Mouse (Mus musculus): Measurements from ENCODE around the gene Fdxr. TPM values are rescaled to one million over a fixed set of nuclear protein-coding genes. Genes with fewer than 3 reads are reported as not detected.

The Fdxr gene
- polyA plus RNA-seq, 1 experiment = 13.9 TPM

DNA sequence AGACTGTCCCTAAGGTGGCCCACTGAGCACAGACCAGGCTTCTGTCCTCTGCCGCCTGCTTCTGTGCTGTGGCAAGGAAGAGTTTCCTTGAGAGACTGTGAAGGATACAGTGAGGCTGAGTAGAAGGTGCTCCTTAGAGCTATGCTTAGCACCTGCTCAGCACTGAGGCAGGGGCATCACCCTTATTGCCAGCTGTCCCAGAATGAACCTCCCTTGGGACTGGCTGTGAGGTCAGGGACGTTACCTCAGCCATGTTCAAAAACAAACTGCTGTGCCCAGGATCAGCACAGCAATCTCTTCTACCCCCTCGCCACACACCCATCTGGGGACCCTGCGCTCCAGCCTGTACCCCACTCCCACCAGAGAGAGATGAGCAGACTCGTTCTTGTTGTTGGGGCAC is 44.0 kb downstream of the Fdxr start:
- H3K79me2 ChIP-seq (ENCODE audit: control insufficient read depth, insufficient read depth) = no peaks in the 10 kb centered on the region
- no peaks in the 10 kb centered on the region for H3K27me3 ChIP-seq (ENCODE audit: control insufficient read depth, insufficient read depth, insufficient read length)
- no peak for TF ChIP-seq POLR2AphosphoS2 (IDR thresholded peaks at IDR 0.05; ENCODE audit: insufficient read length, low read depth)
- TF ChIP-seq SRF (IDR thresholded peaks at IDR 0.05; ENCODE audit: control insufficient read depth, insufficient read length, low read depth) = no peak
- TF ChIP-seq REST (IDR thresholded peaks at IDR 0.05; ENCODE audit: insufficient read depth, insufficient read length) = no peak
- no peak for TF ChIP-seq MAX (IDR thresholded peaks at IDR 0.05; ENCODE audit: low read depth)
- TF ChIP-seq POLR2A (IDR thresholded peaks at IDR 0.05; ENCODE audit: insufficient read length, low read depth) = no peak
- TF ChIP-seq USF1 (IDR thresholded peaks at IDR 0.05; ENCODE audit: low read depth) = no peak
- H3K4me3 ChIP-seq = no peak overlapping the region
- H3K4me2 ChIP-seq (ENCODE audit: low read depth) = no peak overlapping the region
- H3K36me3 ChIP-seq (ENCODE audit: control insufficient read depth, insufficient read depth) = no peaks in the 10 kb centered on the region
- H3ac ChIP-seq (ENCODE audit: control insufficient read depth, insufficient read length) = no peak overlapping the region

DNA sequence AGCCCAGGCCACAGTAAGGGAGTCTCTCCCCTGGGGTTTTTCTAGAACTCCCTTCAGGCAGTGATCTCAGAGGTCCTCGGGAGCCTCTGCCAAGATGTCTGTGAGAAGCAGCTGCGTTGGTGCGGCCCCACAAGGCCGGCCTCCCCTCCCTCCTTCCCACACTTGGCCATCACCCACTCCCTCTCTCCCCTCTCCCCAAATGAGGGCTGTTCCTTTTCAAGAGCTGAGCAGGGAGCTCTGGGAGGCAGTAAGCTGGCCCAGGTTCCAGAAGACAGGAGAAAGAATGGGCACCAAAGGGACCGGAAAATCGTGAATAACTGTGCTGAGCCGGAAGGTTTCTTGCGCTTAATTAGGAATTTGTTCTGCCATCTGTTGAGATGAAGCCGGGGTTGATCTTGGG is 44.9 kb downstream of the Fdxr start:
- no peak overlapping the region for H3ac ChIP-seq (ENCODE audit: control insufficient read depth, insufficient read length)
- H3K4me2 ChIP-seq (ENCODE audit: low read depth) = no peak overlapping the region
- H3K79me2 ChIP-seq (ENCODE audit: control insufficient read depth, insufficient read depth) = no peaks in the 10 kb centered on the region
- no peaks in the 10 kb centered on the region for H3K27me3 ChIP-seq (ENCODE audit: control insufficient read depth, insufficient read depth, insufficient read length)
- H3K36me3 ChIP-seq (ENCODE audit: control insufficient read depth, insufficient read depth) = no peaks in the 10 kb centered on the region
- TF ChIP-seq MYOG (IDR thresholded peaks at IDR 0.05; ENCODE audit: control insufficient read depth in 1 of 3, insufficient read depth in 1 of 3, insufficient read length in 2 of 3, low read depth in 2 of 3) (peak in 1 of 3 experiments; percentile 3), REST (IDR thresholded peaks at IDR 0.05; ENCODE audit: insufficient read depth, insufficient read length) (no peak), POLR2AphosphoS2 (IDR thresholded peaks at IDR 0.05; ENCODE audit: insufficient read length, low read depth) (no peak), MYOD1 (IDR thresholded peaks at IDR 0.05; ENCODE audit: control insufficient read depth in 1 of 3, insufficient read length in 2 of 3, low read depth in 2 of 3) (no peak), CEBPB (IDR thresholded peaks at IDR 0.05; ENCODE audit: insufficient read depth, poor library complexity, severe bottlenecking) (no peak)
- H3K4me3 ChIP-seq = no peak overlapping the region

DNA sequence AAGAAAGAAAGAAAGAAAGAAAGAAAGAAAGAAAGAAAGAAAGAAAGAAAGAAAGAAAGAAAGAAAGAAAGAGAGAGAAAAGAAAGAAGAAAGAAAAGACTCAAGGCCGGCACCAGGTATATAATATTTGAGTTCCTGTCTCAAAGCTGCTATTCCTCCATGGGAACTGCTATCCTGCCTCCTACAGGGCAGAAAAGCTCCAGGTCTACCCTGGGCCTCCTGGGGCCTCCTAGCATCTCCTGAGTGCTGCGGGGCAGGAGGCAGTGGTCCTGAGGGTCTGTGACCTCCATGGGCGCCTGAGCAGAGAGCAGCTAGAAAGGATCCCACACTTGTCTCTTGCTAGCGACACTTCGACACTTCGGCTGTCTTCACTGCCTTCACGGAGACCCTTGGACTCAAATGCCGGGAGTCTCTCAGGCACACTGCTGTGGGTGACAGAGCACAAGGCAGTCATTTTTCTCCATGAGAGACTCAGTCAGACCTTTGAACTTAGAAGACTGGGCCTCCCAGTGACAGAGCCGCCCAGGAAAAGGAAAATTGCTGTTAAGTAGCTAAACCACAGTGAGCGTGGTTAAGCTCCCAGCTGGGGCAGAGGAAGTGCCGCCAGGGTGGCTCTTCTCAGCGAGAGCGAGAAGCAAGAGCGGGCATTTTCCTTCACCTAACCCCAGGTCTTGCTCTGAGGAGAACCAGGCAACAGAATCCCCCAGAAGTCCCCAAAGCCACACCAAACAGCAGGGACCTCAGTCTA is 45.5 kb downstream of the Fdxr start:
- Histone ChIP-seq H3K27me3 (ENCODE audit: control insufficient read depth, insufficient read depth, insufficient read length) (no peaks in the 10 kb centered on the region), H3K36me3 (ENCODE audit: control insufficient read depth, insufficient read depth) (no peaks in the 10 kb centered on the region), H3K4me3 (no peak overlapping the region), H3K79me2 (ENCODE audit: control insufficient read depth, insufficient read depth) (no peaks in the 10 kb centered on the region), H3K4me2 (ENCODE audit: low read depth) (no peak overlapping the region), H3ac (ENCODE audit: control insufficient read depth, insufficient read length) (no peak overlapping the region)
- TF ChIP-seq TCF3 (IDR thresholded peaks at IDR 0.05; ENCODE audit: insufficient read length, low read depth) = no peak
- TF ChIP-seq REST (IDR thresholded peaks at IDR 0.05; ENCODE audit: insufficient read depth, insufficient read length) = no peak
- no peak for TF ChIP-seq E2F4 (IDR thresholded peaks at IDR 0.05; ENCODE audit: insufficient read depth)
- no peak for TF ChIP-seq SRF (IDR thresholded peaks at IDR 0.05; ENCODE audit: control insufficient read depth, insufficient read length, low read depth)
- TF ChIP-seq MAX (IDR thresholded peaks at IDR 0.05; ENCODE audit: low read depth) = no peak
- no peak for TF ChIP-seq MYOG (IDR thresholded peaks at IDR 0.05; ENCODE audit: control insufficient read depth in 1 of 3, insufficient read depth in 1 of 3, insufficient read length in 2 of 3, low read depth in 2 of 3)

DNA sequence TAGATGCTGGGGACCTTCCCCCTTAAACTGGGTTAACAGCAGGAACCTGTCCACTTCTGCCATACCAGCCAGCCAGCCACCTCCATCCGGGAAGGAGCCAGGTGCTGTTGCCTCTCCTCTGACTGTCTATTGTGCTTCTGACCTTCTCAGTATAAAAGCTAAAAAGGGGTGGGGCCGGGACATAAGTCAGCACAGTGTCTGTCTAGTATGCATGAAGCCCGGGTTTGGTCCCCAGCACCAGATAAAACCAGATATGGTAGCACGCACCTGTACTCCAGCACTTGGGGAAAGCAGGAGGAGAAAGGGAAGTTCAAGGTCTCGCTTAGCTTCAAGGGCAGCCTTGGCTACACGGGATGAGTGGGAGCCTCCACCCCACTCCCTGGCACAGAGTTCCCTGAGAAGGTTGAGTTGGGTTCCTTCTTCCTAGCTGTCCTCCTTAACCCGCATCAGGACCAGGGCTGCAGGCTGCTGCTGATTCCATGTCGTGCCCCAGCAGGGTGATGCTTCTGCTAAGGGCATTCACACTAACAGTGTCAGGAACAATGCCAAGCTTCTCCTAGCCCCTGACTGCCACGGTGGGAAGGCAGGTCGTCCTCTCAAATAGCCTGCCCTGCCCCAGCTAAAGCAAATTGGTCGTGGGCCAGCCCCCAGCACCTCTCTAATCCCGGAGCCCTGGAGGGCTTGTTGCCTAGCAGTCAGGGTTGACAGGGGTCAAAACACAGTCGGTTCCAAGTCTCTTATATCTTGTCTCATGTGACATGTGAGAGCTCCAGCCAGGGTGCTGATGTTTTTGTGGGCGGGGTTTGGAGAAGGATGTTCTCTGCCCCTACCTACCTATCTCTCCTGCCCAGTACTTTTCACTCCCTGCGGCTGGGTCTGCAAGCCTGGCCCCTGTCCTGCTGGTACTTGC is 47.6 kb downstream of the Fdxr start:
- no peak for TF ChIP-seq MAX (IDR thresholded peaks at IDR 0.05; ENCODE audit: low read depth)
- TF ChIP-seq MYOD1 (IDR thresholded peaks at IDR 0.05; ENCODE audit: control insufficient read depth in 1 of 3, insufficient read length in 2 of 3, low read depth in 2 of 3) = no peak
- no peak for TF ChIP-seq CEBPB (IDR thresholded peaks at IDR 0.05; ENCODE audit: insufficient read depth, poor library complexity, severe bottlenecking)
- H3ac ChIP-seq (ENCODE audit: control insufficient read depth, insufficient read length) = no peak overlapping the region
- H3K4me3 ChIP-seq = no peak overlapping the region
- no peaks in the 10 kb centered on the region for H3K79me2 ChIP-seq (ENCODE audit: control insufficient read depth, insufficient read depth)
- H3K4me2 ChIP-seq (ENCODE audit: low read depth) = no peak overlapping the region
- H3K27me3 ChIP-seq (ENCODE audit: control insufficient read depth, insufficient read depth, insufficient read length) = no peaks in the 10 kb centered on the region
- no peaks in the 10 kb centered on the region for H3K36me3 ChIP-seq (ENCODE audit: control insufficient read depth, insufficient read depth)

DNA sequence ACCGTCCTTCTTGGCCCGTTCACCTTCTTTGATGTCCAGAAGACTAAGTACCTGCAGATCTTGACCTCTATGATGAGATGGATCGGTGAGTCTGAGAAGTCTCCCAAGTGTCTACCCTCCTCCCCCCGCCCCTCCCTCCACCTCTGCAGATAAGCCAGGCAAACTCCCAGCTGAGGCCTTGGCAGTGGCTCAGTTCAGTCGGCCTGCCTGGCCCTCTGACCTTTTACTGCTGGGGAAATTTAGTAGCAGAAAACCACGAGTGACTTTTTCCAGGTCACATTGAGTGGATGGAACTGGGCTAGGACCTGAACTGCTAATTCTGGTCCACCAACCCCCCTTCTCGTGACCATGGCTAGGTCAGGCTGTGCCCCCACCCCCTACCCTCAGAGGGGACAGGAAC is 48.4 kb downstream of the Fdxr start:
- Histone ChIP-seq H3K4me3 (no peak overlapping the region), H3K36me3 (ENCODE audit: control insufficient read depth, insufficient read depth) (no peaks in the 10 kb centered on the region), H3K27me3 (ENCODE audit: control insufficient read depth, insufficient read depth, insufficient read length) (no peaks in the 10 kb centered on the region)

More for the DNA sequence above, 48.4 kb downstream of the Fdxr start:
- no peak for TF ChIP-seq SRF (IDR thresholded peaks at IDR 0.05; ENCODE audit: control insufficient read depth, insufficient read length, low read depth)
- TF ChIP-seq E2F4 (IDR thresholded peaks at IDR 0.05; ENCODE audit: insufficient read depth) = no peak
- TF ChIP-seq POLR2A (IDR thresholded peaks at IDR 0.05; ENCODE audit: insufficient read length, low read depth) = no peak
- TF ChIP-seq TCF12 (IDR thresholded peaks at IDR 0.05; ENCODE audit: insufficient read depth, poor library complexity, severe bottlenecking) = no peak
- TF ChIP-seq TCF3 (IDR thresholded peaks at IDR 0.05; ENCODE audit: insufficient read length, low read depth) = no peak
- no peak for TF ChIP-seq CEBPB (IDR thresholded peaks at IDR 0.05; ENCODE audit: insufficient read depth, poor library complexity, severe bottlenecking)
- TF ChIP-seq USF1 (IDR thresholded peaks at IDR 0.05; ENCODE audit: low read depth) = no peak
- TF ChIP-seq REST (IDR thresholded peaks at IDR 0.05; ENCODE audit: insufficient read depth, insufficient read length) = no peak
- TF ChIP-seq MYOG (IDR thresholded peaks at IDR 0.05; ENCODE audit: control insufficient read depth in 1 of 3, insufficient read depth in 1 of 3, insufficient read length in 2 of 3, low read depth in 2 of 3) = no peak
- no peak for TF ChIP-seq POLR2AphosphoS2 (IDR thresholded peaks at IDR 0.05; ENCODE audit: insufficient read length, low read depth)
- TF ChIP-seq MYOD1 (IDR thresholded peaks at IDR 0.05; ENCODE audit: control insufficient read depth in 1 of 3, insufficient read length in 2 of 3, low read depth in 2 of 3) = no peak
- TF ChIP-seq MAX (IDR thresholded peaks at IDR 0.05; ENCODE audit: low read depth) = no peak
- Histone ChIP-seq H3K4me2 (ENCODE audit: low read depth) (no peak overlapping the region), H3K79me2 (ENCODE audit: control insufficient read depth, insufficient read depth) (no peaks in the 10 kb centered on the region), H3ac (ENCODE audit: control insufficient read depth, insufficient read length) (no peak overlapping the region)
